In genomic region chr5:150666133-150666739, GRCm38 (mm10) we compare ENCODE assay signal across 8 mouse cellular contexts. TPM values are rescaled to one million over a fixed set of nuclear protein-coding genes. Genes with fewer than 3 reads are reported as not detected.
A peak's percentile ranks its signal among the peaks of the same experiment; 100 is the strongest.
DNase-seq lines count a peak whose midpoint lies in the region; ATAC-seq lines count a peak whose summit lies in the region.
"Not testable (repeated sequence)": the region's sequence is repeated elsewhere in the genome, so short reads cannot be mapped to it uniquely, and the experiment has no call there.

N4bp2l2 (minus strand) TSS chr5:150666183.

- DNase-seq in adrenal gland, adult 18-20 months (ENCODE audit: low spot score in 2 of 2); embryonic facial prominence, embryonic 14.5 days (ENCODE audit: low spot score); gastrocnemius, postnatal 25 days; heart, postnatal 4 days; layer of hippocampus, adult 18-20 months (ENCODE audit: low spot score in 2 of 2); midbrain, embryonic 11.5 days (ENCODE audit: low spot score, missing footprints): not testable (repeated sequence)

- peak within 1 kb of the TSS; percentile 65 for H3K4me2 ChIP-seq in embryonic facial prominence, embryonic 14.5 days (ENCODE audit: low read depth, low read length)
- peak within 1 kb of the TSS; percentile 53 for H3K4me2 ChIP-seq in limb, embryonic 15.5 days
- peak within 1 kb of the TSS; percentile 76 for H3K4me2 ChIP-seq in midbrain, embryonic 11.5 days
- H3K4me2 ChIP-seq in stomach, embryonic 16.5 days (ENCODE audit: low read depth, low read length) = peak within 1 kb of the TSS; percentile 76; the same call in 1 of the 2 replicates

- not testable (repeated sequence) for ATAC-seq in embryonic facial prominence, embryonic 14.5 days (ENCODE audit: low read depth); limb, embryonic 15.5 days (ENCODE audit: insufficient number of reproducible peaks, low FRiP score, low TSS enrichment, low read depth); midbrain, embryonic 11.5 days (ENCODE audit: low FRiP score); stomach, embryonic 16.5 days (ENCODE audit: insufficient read depth, low FRiP score)

- 85% methylated on average over 9 of the region's 9 CpGs for WGBS in embryonic facial prominence, embryonic 14.5 days
- WGBS in limb, embryonic 15.5 days = 88% methylated on average over 9 of the region's 9 CpGs
- 92% methylated on average over 8 of the region's 9 CpGs for WGBS in midbrain, embryonic 11.5 days
- WGBS in stomach, embryonic 16.5 days = 86% methylated on average over 8 of the region's 9 CpGs

- H3K27ac ChIP-seq in embryonic facial prominence, embryonic 14.5 days (replicated peaks; ENCODE audit: low read depth, low read length) = peak within 1 kb of the TSS; percentile 99
- peak within 1 kb of the TSS; percentile 99 for H3K27ac ChIP-seq in limb, embryonic 15.5 days
- H3K27ac ChIP-seq in midbrain, embryonic 11.5 days (ENCODE audit: low read depth, low read length) = peak within 1 kb of the TSS; percentile 78
- peak within 1 kb of the TSS; percentile 99 for H3K27ac ChIP-seq in stomach, embryonic 16.5 days (ENCODE audit: low read length)

- H3K36me3 ChIP-seq in embryonic facial prominence, embryonic 14.5 days (ENCODE audit: control insufficient read depth, insufficient read depth, low read length) = peaks cover 11% of the 10 kb centered on the region
- peaks cover 13% of the 10 kb centered on the region for H3K36me3 ChIP-seq in limb, embryonic 15.5 days
- not testable (repeated sequence) for H3K36me3 ChIP-seq in midbrain, embryonic 11.5 days (ENCODE audit: control insufficient read depth, insufficient read depth, low read length); stomach, embryonic 16.5 days (ENCODE audit: control insufficient read depth, insufficient read depth, low read length)

- H3K4me1 ChIP-seq in embryonic facial prominence, embryonic 14.5 days (ENCODE audit: control insufficient read depth, insufficient read depth, low read length); limb, embryonic 15.5 days; midbrain, embryonic 11.5 days (ENCODE audit: control insufficient read depth, insufficient read depth, low read length); stomach, embryonic 16.5 days (ENCODE audit: control insufficient read depth, insufficient read depth, low read length): not testable (repeated sequence)

- H3K9ac ChIP-seq in embryonic facial prominence, embryonic 14.5 days (ENCODE audit: low read depth, low read length) = peak within 1 kb of the TSS; percentile 96
- H3K9ac ChIP-seq in limb, embryonic 15.5 days = peak within 1 kb of the TSS; percentile 93
- H3K9ac ChIP-seq in midbrain, embryonic 11.5 days (ENCODE audit: low read length) = peak within 1 kb of the TSS; percentile 83
- peak within 1 kb of the TSS; percentile 94 for H3K9ac ChIP-seq in stomach, embryonic 16.5 days (ENCODE audit: low read length)

- peak within 1 kb of the TSS; percentile 100 for H3K4me3 ChIP-seq in embryonic facial prominence, embryonic 14.5 days (ENCODE audit: low read depth, low read length)
- peak within 1 kb of the TSS; percentile 97 for H3K4me3 ChIP-seq in limb, embryonic 15.5 days
- peak within 1 kb of the TSS; percentile 92 for H3K4me3 ChIP-seq in midbrain, embryonic 11.5 days (ENCODE audit: low read depth, low read length)
- peak within 1 kb of the TSS; percentile 90 for H3K4me3 ChIP-seq in stomach, embryonic 16.5 days (replicated peaks; ENCODE audit: low read length)

- not testable (repeated sequence) for H3K27me3 ChIP-seq in embryonic facial prominence, embryonic 14.5 days (replicated peaks; ENCODE audit: control insufficient read depth, insufficient read depth, low read length); limb, embryonic 15.5 days; midbrain, embryonic 11.5 days (ENCODE audit: control insufficient read depth, insufficient read depth, low read length); stomach, embryonic 16.5 days (ENCODE audit: control insufficient read depth, insufficient read depth, low read length)

- H3K9me3 ChIP-seq in embryonic facial prominence, embryonic 14.5 days (ENCODE audit: control insufficient read depth, low read length); limb, embryonic 15.5 days; midbrain, embryonic 11.5 days (ENCODE audit: control insufficient read depth, low read length); stomach, embryonic 16.5 days (replicated peaks; ENCODE audit: control insufficient read depth, low read length): not testable (repeated sequence)

RNA-seq across cellular contexts. Expression of gene N4bp2l2, which starts in this region (rescaled TPM):
- 10 to 100 TPM; 69.6 to 88.7 TPM for total RNA-seq in adrenal gland, adult 18-20 months (2021)
- 41.6 and 44.5 TPM in 2 replicates for polyA plus RNA-seq in embryonic facial prominence, embryonic 14.5 days (2014; fragmentation: Nextera tagmentation; extraction: Ambion mirVana)
- total RNA-seq in gastrocnemius, postnatal 25 days (2021) = 10 to 100 TPM; 25.9 to 26.7 TPM
- total RNA-seq in heart, postnatal 4 days (2021) = 10 to 100 TPM; 62.4 to 62.9 TPM
- 10 to 100 TPM; 80.9 to 87.5 TPM for total RNA-seq in layer of hippocampus, adult 18-20 months (2021)
- polyA plus RNA-seq in limb, embryonic 15.5 days (2015; fragmentation: Nextera tagmentation; extraction: Ambion mirVana) = 43.6 and 43.9 TPM in 2 replicates
- 40.5 and 42.1 TPM in 2 replicates for polyA plus RNA-seq in midbrain, embryonic 11.5 days (2014; fragmentation: Nextera tagmentation; extraction: Ambion mirVana)
- 34.1 and 37.6 TPM in 2 replicates for polyA plus RNA-seq in stomach, embryonic 16.5 days (2015; fragmentation: Nextera tagmentation; extraction: Ambion mirVana)
